Mouse (Mus musculus) liver, adult 2 months (tissue): ENCODE results near the gene Sco2. TPM values are rescaled to one million over a fixed set of nuclear protein-coding genes. Genes with fewer than 3 reads are reported as not detected.
A peak's percentile ranks its signal among the peaks of the same experiment; 100 is the strongest.

Experiments
- DNase-seq: peaks from one replicate; pipeline ENCODE4 v3.0.0-alpha.2; 2011; ENCODE audit warnings: low read depth, low spot score; ENCODE audit errors: extremely low read depth
- H3K27ac ChIP-seq: fragments of 200-500 bp; replicated peaks from 2 replicates; pipeline ENCODE4 v1.5.1; 2012; ENCODE audit warnings: low read depth, mild to moderate bottlenecking, control low read depth, inconsistent platforms, low read length; ENCODE audit not compliant: insufficient read depth
- H3K27me3 ChIP-seq: fragments of 200-500 bp; 2 replicates; pipeline ENCODE4 v1.6.1; 2012; ENCODE audit warnings: mild to moderate bottlenecking, moderate library complexity, low read length, inconsistent platforms; ENCODE audit not compliant: control insufficient read depth, insufficient read depth
- H3K36me3 ChIP-seq: fragments of 200-500 bp; 2 replicates; pipeline ENCODE4 v1.6.1; 2012; ENCODE audit warnings: low read length, inconsistent platforms; ENCODE audit not compliant: control insufficient read depth, insufficient read depth
- H3K4me1 ChIP-seq: fragments of 200-500 bp; 2 replicates; pipeline ENCODE4 v1.6.1; 2011; ENCODE audit warnings: low read length; ENCODE audit not compliant: control insufficient read depth, insufficient read depth
- H3K4me3 ChIP-seq: fragments of 200-500 bp; 2 replicates; pipeline ENCODE4 v1.5.1; 2011; ENCODE audit warnings: low read depth, mild to moderate bottlenecking, control low read depth, low read length, moderate library complexity; ENCODE audit not compliant: insufficient read depth
- H3K79me2 ChIP-seq: fragments of 200-500 bp; 2 replicates; pipeline ENCODE4 v1.6.1; 2012; ENCODE audit warnings: inconsistent platforms, mild to moderate bottlenecking, low read length, moderate library complexity; ENCODE audit not compliant: control insufficient read depth, insufficient read depth
- H3K9ac ChIP-seq: fragments of 200-500 bp; 2 replicates; pipeline ENCODE4 v1.6.1; 2012; ENCODE audit warnings: low read depth, mild to moderate bottlenecking, control low read depth, inconsistent platforms, low read length
- CTCF ChIP-seq: fragments of 200-500 bp; IDR thresholded peaks from 2 replicates; pipeline ENCODE4 v1.5.1; 2011; ENCODE audit warnings: low read depth, low read length, control low read depth
- POLR2A ChIP-seq: fragments of 200-500 bp; IDR thresholded peaks from 2 replicates; pipeline ENCODE4 v1.6.1; 2011; ENCODE audit warnings: low read length, control low read depth; ENCODE audit not compliant: insufficient read depth; ENCODE audit errors: extremely low read depth
- WGBS: fragments of 180-500 bp; shearing (Covaris S2); methylation state at CpG from one replicate; pipeline ENCODE4 v1.1.7; 2018; 5-methylcytosine and 5-hydroxymethylcytosine counted together
- polyA plus RNA-seq: library from polyadenylated mRNA; depleted of rRNA; stranded (reverse); fragments of >200 nt; gene quantifications from 2 replicates; pipeline ENCODE4 v1.2.3, GENCODE M21; 2012
- total RNA-seq: library from RNA; depleted of rRNA; stranded (reverse); fragments of >200 nt; gene quantifications from 2 replicates; pipeline ENCODE4 v1.2.3, GENCODE M21; 2014

Sco2 gene
- total and polyA plus RNA-seq, 2 experiments, result 131 to 353 TPM

- Histone ChIP-seq H3K27me3 (no peaks in the 10 kb centered on the region), H3K4me1 (peaks cover 3% of the 10 kb centered on the region), H3K27ac (peak within 1 kb of the TSS; percentile 71), H3K36me3 (0 out of 2 replicates have a peak, but pooled peaks cover 2% of the 10 kb centered on the region), H3K9ac (peak within 1 kb of the TSS; percentile 90), H3K79me2 (peaks cover 16% of the 10 kb centered on the region; the same call in 1 of the 2 replicates), H3K4me3 (peak within 1 kb of the TSS; percentile 93)
- TF ChIP-seq CTCF (no peak), POLR2A (0 out of 2 replicates have a peak, but pooled peaks have one; percentile 18)
- WGBS, result 0% methylated on average over 64 of the region's 64 CpGs
- DNase-seq, result peak; percentile 80
Observed at GRCm38 (mm10) chr15:89355241-89356187, 18.1 kb downstream of the Sco2 start, which contains the start of the genes Lmf2 and Ncaph2. TSS of gene Lmf2 (minus strand) at chr15:89355659. TSS of gene Ncaph2 (plus strand) at chr15:89355719.

GRCm38 (mm10) chr15:89354455-89354854 is 19.2 kb downstream of the Sco2 start:
- no peak overlapping the region for H3K27ac ChIP-seq
- WGBS, result 62% methylated on average over 7 of the region's 7 CpGs
- DNase-seq, result no peak
- 0 out of 2 replicates have a peak, but pooled peaks cover 2% of the 10 kb centered on the region for H3K36me3 ChIP-seq
- no peaks in the 10 kb centered on the region for H3K27me3 ChIP-seq
- H3K9ac ChIP-seq, result no peak overlapping the region
- peaks cover 3% of the 10 kb centered on the region for H3K4me1 ChIP-seq
- TF ChIP-seq CTCF, result no peak
- TF ChIP-seq POLR2A, result no peak
- H3K4me3 ChIP-seq, result no peak overlapping the region
- peaks cover 16% of the 10 kb centered on the region; the same call in 1 of the 2 replicates for H3K79me2 ChIP-seq

- 0 out of 2 replicates have a peak, but pooled peaks cover 2% of the 10 kb centered on the region for H3K36me3 ChIP-seq
- no peak overlapping the region for H3K9ac ChIP-seq
- 96% methylated on average over 16 of the region's 16 CpGs for WGBS
- no peak for DNase-seq
- H3K4me3 ChIP-seq, result no peak overlapping the region
- peaks cover 3% of the 10 kb centered on the region for H3K4me1 ChIP-seq
- no peaks in the 10 kb centered on the region for H3K27me3 ChIP-seq
- peaks cover 16% of the 10 kb centered on the region; the same call in 1 of the 2 replicates for H3K79me2 ChIP-seq
- TF ChIP-seq CTCF, result no peak
- TF ChIP-seq POLR2A, result no peak
- H3K27ac ChIP-seq, result no peak overlapping the region
Observed at GRCm38 (mm10) chr15:89353837-89354236, 19.8 kb downstream of the Sco2 start.

- peaks cover 12% of the 10 kb centered on the region; the same call in 1 of the 2 replicates for H3K79me2 ChIP-seq
- H3K4me3 ChIP-seq, result no peak overlapping the region
- DNase-seq, result no peak
- 97% methylated on average over 12 of the region's 12 CpGs for WGBS
- TF ChIP-seq POLR2A, result no peak
- no peak for TF ChIP-seq CTCF
- H3K36me3 ChIP-seq, result 0 out of 2 replicates have a peak, but pooled peaks cover 2% of the 10 kb centered on the region
- no peak overlapping the region for H3K9ac ChIP-seq
- no peaks in the 10 kb centered on the region for H3K27me3 ChIP-seq
- H3K27ac ChIP-seq, result no peak overlapping the region
- H3K4me1 ChIP-seq, result peaks cover 3% of the 10 kb centered on the region
Observed at GRCm38 (mm10) chr15:89352795-89353194, 20.9 kb downstream of the Sco2 start.

GRCm38 (mm10) chr15:89352054-89352453 is 21.6 kb downstream of the Sco2 start:
- no peak for DNase-seq
- 98% methylated on average over 14 of the region's 14 CpGs for WGBS
- TF ChIP-seq POLR2A (no peak), CTCF (no peak)

More at GRCm38 (mm10) chr15:89352054-89352453, 21.6 kb downstream of the Sco2 start:
- H3K27ac ChIP-seq, result no peak overlapping the region
- H3K4me3 ChIP-seq, result no peak overlapping the region
- H3K27me3 ChIP-seq, result no peaks in the 10 kb centered on the region
- H3K36me3 ChIP-seq, result 0 out of 2 replicates have a peak, but pooled peaks cover 2% of the 10 kb centered on the region
- peaks cover 10% of the 10 kb centered on the region; the same call in 1 of the 2 replicates for H3K79me2 ChIP-seq
- H3K9ac ChIP-seq, result no peak overlapping the region
- peaks cover 3% of the 10 kb centered on the region for H3K4me1 ChIP-seq
